Mouse (Mus musculus): ENCODE data around the gene Fbln2.

- TF ChIP-seq CTCF (IDR thresholded peaks at IDR 0.05; ENCODE audit: low read depth, low read length) = no peak
- TF ChIP-seq GATA1 (IDR thresholded peaks at IDR 0.05; ENCODE audit: borderline replicate concordance, low read length) = no peak
- TF ChIP-seq POLR2AphosphoS5 (IDR thresholded peaks at IDR 0.05; ENCODE audit: insufficient replicate concordance, low read depth, low read length) = no peak
- TF ChIP-seq TAL1 (conservative IDR thresholded peaks at IDR 0.05; ENCODE audit: low read depth, low read length) = no peak
These were observed 87.8 kb downstream of the Fbln2 start for GRCm38 (mm10) chr6:91300079-91300478.
